Mouse (Mus musculus) gastrocnemius, adult 2 months (tissue): ENCODE measurements around the gene U2surp. TPM values are rescaled to one million over a fixed set of nuclear protein-coding genes. Genes with fewer than 3 reads are reported as not detected.

Experiments used
- DNase-seq: peaks from one replicate; pipeline ENCODE4 v3.0.0; 2022
- H3K27ac ChIP-seq: fragments of 200-600 bp; 2 replicates; pipeline ENCODE4 v1.8.1; 2022; ENCODE audit warnings: mild to moderate bottlenecking
- H3K4me3 ChIP-seq: fragments of 200-600 bp; 2 replicates; pipeline ENCODE4 v1.8.1; 2022; ENCODE audit warnings: mild to moderate bottlenecking, moderate library complexity
- CTCF ChIP-seq: fragments of 200-600 bp; IDR thresholded peaks from 2 replicates; pipeline ENCODE4 v1.8.1; 2022; ENCODE audit warnings: antibody characterized with exemption, mild to moderate bottlenecking, moderate library complexity
- intact Hi-C: fragments of 180-260 bp; cut with DNase I; formaldehyde crosslinking; loops from one replicate; pipeline ENCODE4 v1.15.1; 2025
- total RNA-seq, 2 experiments: library from RNA; stranded (reverse); gene quantifications; 2 replicates each; pipeline ENCODE4 v1.2.3; 2021

U2surp gene
- total RNA-seq, 2 experiments from 2014 or later, result 25.0 to 32.5 TPM

DNA sequence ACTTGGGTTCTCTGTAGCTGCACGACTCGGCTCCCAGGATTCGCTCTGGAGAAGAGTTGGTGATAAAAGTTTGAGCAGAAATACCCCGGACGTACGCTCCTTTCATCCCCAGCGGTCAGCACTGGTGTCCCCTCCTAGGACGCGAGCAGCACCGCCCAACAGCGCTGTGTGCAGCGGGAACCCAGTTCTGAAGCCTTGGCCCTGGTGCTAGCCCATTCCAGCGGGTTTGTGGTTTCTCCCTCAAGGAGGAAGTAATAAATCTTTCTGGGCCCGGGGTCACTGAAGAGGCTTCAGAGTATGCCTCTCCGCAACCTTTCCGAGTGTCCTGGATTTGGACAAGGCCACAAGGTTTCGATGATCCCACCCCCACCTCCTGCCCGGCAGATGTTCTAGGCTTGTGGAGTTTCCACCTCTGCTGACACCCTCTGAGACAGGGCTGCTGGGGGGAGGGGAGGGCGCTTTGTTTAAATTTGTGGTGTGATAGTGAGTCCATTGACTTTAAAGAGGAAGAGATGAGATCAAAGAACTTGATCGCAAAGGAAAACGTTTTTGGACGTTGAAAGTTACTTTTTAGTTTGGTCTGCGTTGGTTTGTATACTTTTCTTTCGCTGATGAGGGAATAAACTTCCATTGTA lies 104.1 kb downstream of the U2surp start:
- intact Hi-C loops, result loop anchor here (5.0 kb wide), 2 partner anchors 540 to 670 kb away; no protein-coding TSS in a partner anchor
- peak; percentile 47 for DNase-seq
- Histone ChIP-seq H3K27ac (peak overlapping the region; percentile 73), H3K4me3 (peak overlapping the region; percentile 84)
- TF ChIP-seq CTCF, result no peak

Other genes with a start within 250 kb of the U2surp start
- under 1 TPM; 0.43 to 0.53 TPM for gene Chst2, start 105.3 kb downstream of the U2surp start, total RNA-seq
- gene Paqr9, start 47.7 kb upstream of the U2surp start, total RNA-seq, result 1 to 10 TPM; 1.9 to 5.0 TPM
- gene Pcolce2, start 125.6 kb upstream of the U2surp start, total RNA-seq, result 10 to 100 TPM in 1 of 2 experiments, 1 to 10 TPM in 1; 8.2 to 13.7 TPM
- gene Trpc1, start 238.4 kb upstream of the U2surp start, total RNA-seq, result 1 to 10 TPM in 1 of 2 experiments, under 1 TPM in 1; 0.71 to 1.2 TPM